Mouse (Mus musculus) bone marrow macrophage, adult 2 months (primary cell): ENCODE data around the gene Sesn1.

Source experiments
- CTCF ChIP-seq: IDR thresholded peaks from 2 replicates; pipeline ENCODE4 v1.5.1; 2012; ENCODE audit warnings: low read depth, mild to moderate bottlenecking, low read length, moderate library complexity
- POLR2A ChIP-seq: IDR thresholded peaks from 2 replicates; pipeline ENCODE4 v1.6.1; 2012; ENCODE audit warnings: mild to moderate bottlenecking, low read depth, low read length, borderline replicate concordance

GRCm38 (mm10) chr10:41930966-41931365 lies 121.2 kb downstream of the Sesn1 start:
- TF ChIP-seq CTCF, result no peak
- TF ChIP-seq POLR2A, result no peak
